Mouse (Mus musculus) thymus, postnatal 25 days (tissue): ENCODE measurements around the gene Rnf5.

ENCODE experiments used
- DNase-seq: peaks from one replicate; pipeline ENCODE4 v3.0.0; 2022

Rnf5 gene

GRCm38 (mm10) chr17:34585121-34585520 lies 18.4 kb downstream of the Rnf5 start:
- DNase-seq = no peak

DNA sequence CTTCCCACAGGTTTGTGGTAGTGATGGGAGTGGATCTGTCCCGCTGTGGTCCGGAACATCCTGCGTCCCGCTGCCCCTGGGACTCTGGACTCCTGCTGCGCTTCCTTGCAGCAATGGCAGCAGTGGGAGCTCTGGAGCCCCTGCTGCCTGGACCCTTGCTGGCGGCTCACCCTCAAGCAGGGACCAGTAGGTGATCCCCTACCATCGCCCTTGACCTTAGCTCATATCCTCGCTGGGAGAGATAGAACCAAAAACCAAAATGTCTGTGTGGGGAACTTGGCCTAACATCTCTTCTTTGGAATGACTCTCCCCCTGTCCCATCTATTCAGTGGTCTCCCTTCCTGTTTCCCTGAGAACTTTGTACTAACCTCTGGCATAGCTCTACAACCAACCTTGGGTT lies 19.7 kb downstream of the Rnf5 start:
- DNase-seq = no peak

DNA sequence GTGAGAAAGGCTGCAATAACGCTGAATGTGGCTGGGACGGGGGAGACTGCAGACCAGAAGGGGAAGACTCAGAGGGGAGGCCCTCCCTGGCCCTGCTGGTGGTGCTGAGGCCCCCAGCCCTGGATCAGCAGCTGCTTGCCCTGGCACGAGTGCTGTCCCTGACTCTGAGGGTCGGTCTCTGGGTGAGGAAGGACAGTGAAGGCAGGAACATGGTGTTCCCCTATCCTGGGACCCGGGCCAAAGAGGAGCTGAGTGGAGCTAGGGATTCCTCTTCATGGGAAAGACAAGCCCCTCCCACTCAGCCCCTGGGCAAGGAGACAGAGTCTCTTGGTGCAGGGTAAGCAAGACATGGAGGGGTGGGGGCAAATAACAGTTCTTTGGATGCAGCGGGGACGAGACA lies 20.1 kb downstream of the Rnf5 start:
- no peak for DNase-seq

DNA sequence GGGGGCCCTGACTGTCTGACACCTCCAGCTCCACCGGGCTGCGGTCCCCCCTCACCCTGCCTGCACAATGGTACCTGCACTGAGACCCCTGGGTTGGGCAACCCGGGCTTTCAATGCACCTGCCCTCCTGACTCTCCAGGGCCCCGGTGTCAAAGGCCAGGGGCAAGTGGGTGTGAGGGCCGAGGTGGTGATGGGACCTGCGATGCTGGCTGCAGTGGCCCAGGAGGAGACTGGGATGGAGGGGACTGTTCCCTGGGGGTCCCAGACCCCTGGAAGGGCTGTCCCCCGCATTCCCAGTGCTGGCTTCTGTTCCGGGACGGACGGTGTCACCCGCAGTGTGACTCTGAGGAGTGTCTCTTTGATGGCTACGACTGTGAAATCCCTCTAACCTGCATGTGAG lies 21.0 kb downstream of the Rnf5 start:
- no peak for DNase-seq

DNA sequence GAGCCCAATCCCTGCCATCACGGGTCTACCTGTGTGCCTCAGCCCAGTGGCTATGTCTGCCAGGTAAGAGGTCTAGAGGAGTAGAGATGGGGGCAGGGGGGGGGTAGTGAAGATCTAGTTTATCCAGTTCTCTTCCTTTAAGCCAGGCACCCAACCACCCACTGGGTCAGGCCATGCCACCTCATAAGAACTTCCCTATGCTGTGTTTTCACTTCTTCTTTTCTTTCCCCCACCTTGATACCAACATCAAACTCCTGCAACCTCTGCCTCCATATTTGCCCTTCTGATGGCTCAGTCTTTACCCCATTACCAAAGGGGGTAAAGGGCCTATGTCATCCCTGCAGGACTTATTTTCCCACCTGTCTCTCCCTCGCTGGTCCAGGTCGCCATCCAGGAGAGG lies 25.4 kb downstream of the Rnf5 start:
- no peak for DNase-seq

- no peak for DNase-seq
Measured at GRCm38 (mm10) chr17:34576577-34576976, 26.9 kb downstream of the Rnf5 start.

DNA sequence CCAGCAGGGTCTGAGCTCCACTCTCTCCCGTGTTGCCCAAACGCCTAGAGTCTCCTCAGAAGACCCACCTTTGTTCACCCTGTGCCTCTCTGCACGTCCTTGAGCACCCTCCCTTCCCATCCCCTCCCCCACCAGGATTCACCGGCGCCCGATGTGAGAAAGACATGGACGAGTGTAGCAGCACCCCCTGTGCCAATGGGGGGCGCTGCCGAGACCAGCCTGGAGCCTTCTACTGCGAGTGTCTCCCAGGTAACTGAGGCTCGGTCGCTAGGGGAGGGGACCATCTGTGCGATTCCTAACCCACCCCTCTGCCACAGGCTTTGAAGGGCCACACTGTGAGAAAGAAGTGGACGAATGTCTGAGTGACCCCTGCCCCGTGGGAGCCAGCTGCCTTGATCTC lies 31.1 kb downstream of the Rnf5 start:
- DNase-seq = no peak

GRCm38 (mm10) chr17:34571875-34572274 lies 31.6 kb downstream of the Rnf5 start:
- DNase-seq = peak; percentile 43

DNA sequence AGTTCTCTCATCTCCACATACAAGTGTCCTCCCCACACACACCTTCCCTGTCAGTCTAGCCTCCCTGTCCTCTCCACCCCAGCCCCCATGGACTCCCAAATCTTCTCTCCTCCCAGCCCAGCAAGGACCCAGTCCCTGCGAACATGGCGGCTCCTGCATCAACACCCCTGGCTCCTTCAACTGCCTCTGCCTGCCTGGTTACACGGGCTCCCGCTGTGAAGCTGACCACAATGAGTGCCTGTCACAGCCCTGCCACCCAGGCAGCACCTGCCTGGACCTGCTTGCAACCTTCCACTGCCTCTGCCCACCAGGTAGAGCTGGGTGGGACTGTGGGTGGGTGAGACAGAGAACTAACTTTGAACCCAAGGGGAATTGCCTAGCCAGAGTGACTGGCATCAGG lies 33.6 kb downstream of the Rnf5 start:
- no peak for DNase-seq

DNA sequence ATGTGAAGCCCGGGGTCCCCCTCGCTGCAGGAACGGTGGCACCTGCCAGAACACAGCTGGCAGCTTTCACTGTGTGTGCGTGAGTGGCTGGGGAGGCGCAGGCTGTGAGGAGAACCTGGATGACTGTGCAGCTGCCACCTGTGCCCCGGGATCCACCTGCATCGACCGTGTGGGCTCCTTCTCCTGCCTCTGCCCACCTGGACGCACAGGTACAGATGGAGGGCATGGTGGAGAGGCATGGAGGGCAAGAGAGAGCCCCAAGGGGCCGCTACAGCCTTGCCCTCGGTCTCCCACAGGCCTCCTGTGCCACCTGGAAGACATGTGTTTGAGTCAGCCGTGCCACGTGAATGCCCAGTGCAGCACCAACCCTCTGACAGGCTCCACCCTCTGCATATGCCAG lies 35.1 kb downstream of the Rnf5 start:
- DNase-seq = no peak

DNA sequence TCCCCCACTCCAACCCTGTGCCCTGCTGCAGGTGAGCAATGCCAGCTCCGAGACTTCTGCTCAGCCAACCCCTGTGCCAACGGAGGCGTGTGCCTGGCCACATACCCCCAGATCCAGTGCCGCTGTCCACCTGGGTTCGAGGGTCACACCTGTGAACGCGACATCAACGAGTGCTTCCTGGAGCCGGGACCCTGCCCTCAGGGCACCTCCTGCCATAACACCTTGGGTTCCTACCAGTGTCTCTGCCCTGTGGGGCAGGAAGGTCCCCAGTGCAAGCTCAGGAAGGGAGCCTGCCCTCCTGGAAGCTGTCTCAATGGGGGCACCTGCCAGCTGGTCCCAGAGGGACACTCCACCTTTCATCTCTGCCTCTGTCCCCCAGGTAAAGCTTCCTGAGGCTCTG lies 36.2 kb downstream of the Rnf5 start:
- no peak for DNase-seq

DNA sequence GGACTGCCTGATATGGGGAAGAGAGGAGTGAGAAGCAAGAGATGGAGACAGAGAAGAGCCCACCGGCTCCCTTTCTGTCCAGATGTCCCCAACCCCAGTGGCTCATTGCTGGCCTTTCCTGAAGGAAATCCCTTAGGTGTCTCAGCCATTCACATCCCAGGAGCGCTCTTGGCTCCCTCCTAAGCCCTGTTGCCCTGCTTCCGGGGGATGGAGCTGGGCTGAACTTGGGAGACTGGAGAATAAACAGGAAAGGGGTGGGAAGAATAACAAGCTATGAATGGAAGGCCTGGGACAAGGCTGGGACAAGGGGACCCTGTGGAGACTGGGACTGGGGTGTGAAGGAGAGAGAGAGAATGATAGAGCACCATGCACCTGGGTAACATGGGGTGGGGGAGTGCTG lies 38.7 kb downstream of the Rnf5 start:
- DNase-seq = no peak

GRCm38 (mm10) chr17:34564003-34564421 lies 39.5 kb downstream of the Rnf5 start, which contains the start of gene Notch4:
Gene Notch4, plus strand, starts transcription at chr17:34564268.
- DNase-seq = no peak

- no peak for DNase-seq
Measured at GRCm38 (mm10) chr17:34563354-34563753, 40.1 kb downstream of the Rnf5 start.

DNA sequence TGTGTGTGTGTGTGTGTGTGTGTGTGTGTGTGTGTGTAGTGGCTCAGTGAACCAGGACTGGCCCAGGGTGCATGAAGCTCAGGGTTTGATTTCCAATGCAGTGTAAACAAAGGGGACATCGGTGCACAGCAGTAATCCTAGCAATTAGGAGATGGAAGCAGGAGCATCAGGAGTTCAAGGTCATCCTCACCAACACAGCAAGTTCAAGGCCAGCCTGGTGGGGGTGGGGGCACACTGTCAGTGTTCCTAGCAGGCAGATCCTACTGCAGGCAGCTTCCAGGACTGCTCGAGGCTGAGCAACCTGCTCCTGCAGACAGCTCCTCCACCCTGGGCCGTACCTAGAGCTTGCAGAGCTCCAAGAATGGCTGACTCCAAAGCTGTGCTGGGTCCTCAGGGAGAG lies 40.9 kb downstream of the Rnf5 start:
- no peak for DNase-seq

GRCm38 (mm10) chr17:34561200-34561599 lies 42.3 kb downstream of the Rnf5 start:
- no peak for DNase-seq

- no peak for DNase-seq
Measured at GRCm38 (mm10) chr17:34560438-34560837, 43.1 kb downstream of the Rnf5 start.

DNA sequence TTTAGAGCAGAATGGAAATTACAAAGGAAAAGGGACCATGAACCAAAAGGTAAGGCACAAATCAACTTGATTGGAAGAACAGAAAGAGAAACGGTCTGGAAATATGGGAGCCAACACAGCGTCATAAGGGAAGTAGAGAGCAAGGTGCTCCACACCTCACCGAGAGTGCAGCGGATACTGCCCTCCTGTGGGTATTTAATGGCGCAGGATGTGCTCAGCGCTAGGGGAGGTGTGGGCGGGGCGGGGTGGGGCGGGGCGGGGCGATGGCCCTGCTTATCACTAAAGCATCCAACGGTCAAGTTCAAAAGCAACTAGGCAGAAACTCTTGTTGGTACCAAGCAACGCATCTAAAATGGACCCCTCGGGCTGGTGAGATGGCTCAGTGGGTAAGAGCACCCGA lies 43.6 kb downstream of the Rnf5 start:
- DNase-seq = no peak

DNA sequence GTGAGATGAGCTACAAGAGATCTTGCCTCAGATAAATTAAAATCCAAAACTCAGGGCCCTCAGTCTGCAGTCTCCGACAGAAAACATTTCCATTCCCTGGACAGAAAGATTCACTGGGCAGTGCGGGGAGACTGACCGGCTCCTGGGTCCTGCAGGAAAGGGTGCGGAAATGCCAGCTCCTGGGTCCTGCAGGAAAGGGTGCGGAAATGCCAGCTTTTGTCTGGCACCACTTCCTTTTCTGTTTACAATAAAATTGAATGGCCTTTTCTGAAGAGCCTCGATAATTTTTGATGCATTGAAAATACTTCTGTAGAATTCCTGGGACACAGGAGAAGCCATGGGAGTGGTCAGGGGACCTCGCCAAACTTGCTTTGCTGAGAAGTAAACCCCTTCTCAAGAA lies 44.4 kb downstream of the Rnf5 start:
- no peak for DNase-seq

DNA sequence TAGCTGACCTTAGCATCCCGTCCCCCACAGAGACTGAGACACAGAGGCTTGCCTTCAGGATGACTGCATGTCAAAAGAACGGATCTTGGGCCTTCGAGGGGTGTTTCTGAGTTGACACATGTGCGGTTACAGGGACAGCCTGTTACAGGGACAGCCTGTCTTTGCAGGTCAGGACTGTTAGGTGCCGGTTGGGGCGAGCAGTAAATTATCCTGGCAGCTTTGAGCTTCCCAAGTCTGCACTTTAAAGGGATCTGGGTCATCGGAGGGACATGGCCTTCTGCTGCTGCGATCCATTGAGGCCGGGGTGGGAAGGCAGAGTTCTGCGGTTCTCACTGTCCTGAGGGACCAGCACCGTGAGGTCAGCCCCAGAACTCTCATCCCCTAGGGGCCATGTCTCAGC lies 46.1 kb downstream of the Rnf5 start:
- no peak for DNase-seq

DNA sequence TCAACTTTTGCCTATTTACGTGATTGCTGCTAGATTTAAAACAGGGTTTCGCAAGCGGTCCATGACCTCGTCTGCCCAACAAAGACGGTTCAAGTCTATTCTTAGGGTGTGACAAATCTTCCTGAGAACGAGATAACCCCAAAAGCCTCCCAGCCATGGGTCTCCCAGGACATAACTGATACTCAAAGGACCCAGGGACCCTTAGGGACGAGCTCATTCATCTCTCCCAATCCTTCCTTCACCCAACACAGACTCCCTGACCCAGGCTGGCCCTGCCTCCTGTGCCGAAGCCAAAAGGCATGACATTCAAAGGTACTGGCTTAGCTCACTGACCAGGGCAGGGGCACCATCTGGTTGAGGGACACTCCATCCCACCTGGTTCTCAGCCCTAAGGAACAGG lies 47.1 kb downstream of the Rnf5 start:
- DNase-seq = no peak

GRCm38 (mm10) chr17:34555483-34555882 lies 48.0 kb downstream of the Rnf5 start:
- DNase-seq = peak; percentile 78
